ENCODE assay signal across 10 mouse cellular contexts in the genomic region with DNA sequence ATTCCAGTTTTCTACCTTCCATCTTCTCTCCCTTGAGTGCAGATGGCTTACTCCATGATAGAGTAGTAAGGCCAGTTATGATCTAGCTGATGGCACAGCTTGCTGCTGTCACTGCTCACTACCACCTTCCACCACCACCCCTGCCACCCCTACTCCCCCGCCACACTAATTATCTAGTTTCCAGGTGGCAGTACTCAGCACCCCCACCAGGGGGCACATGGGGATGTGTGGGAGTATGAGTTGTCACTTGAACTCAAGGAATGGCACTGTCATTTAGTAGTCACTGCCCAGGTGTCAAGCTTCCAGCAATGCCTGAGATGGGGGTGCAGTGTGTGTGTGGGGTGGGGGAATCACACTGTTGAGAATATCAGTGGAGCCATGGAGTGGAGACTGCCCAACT. TPM values are rescaled to one million over a fixed set of nuclear protein-coding genes. Genes with fewer than 3 reads are reported as not detected.
DNase-seq lines count a peak whose midpoint lies in the region; ATAC-seq lines count a peak whose summit lies in the region.
"Had no signal": no experiment of that assay in that cellular context is flagged by ENCODE, and none has a peak within 500 bp of the region (broad histone marks: within the 10 kb centered on the region; RNA-seq: fewer than 3 reads in every experiment).

No protein-coding gene starts in this region.

- no peaks in the 10 kb centered on the region for H3K9me3 ChIP-seq in heart, embryonic 11.5 days (replicated peaks; ENCODE audit: control insufficient read depth, low read length)
- H3K9me3 ChIP-seq: embryonic facial prominence, embryonic 12.5 days; limb, embryonic 13.5 days had no signal

- H3K9ac ChIP-seq in heart, embryonic 11.5 days (ENCODE audit: low read depth, low read length) = no peak overlapping the region
- H3K9ac ChIP-seq: embryonic facial prominence, embryonic 12.5 days; limb, embryonic 13.5 days had no signal

- no peaks in the 10 kb centered on the region for H3K4me1 ChIP-seq in heart, embryonic 11.5 days (ENCODE audit: control insufficient read depth, insufficient read depth, low read length)
- H3K4me1 ChIP-seq: embryonic facial prominence, embryonic 12.5 days had no signal

- H3K36me3 ChIP-seq in heart, embryonic 11.5 days (ENCODE audit: control insufficient read depth, insufficient read depth, low read length) = no peaks in the 10 kb centered on the region
- H3K36me3 ChIP-seq: embryonic facial prominence, embryonic 12.5 days had no signal

- peak; percentile 27 to 81 for DNase-seq in heart, adult 18-20 months
- DNase-seq in A20 (ENCODE audit: low read depth, low spot score) (peak; percentile 66), ZHBTc4 (ENCODE audit: low read depth, low spot score) (peak; percentile 83)
- DNase-seq in embryo, embryonic 9.5 days (ENCODE audit: extremely low spot score) = peak; percentile 73
- peak; percentile 84 for DNase-seq in kidney, postnatal 10 days
- peak; percentile 90 for DNase-seq in thymus, postnatal 4 days

- no peak overlapping the region for H3K4me3 ChIP-seq in heart, embryonic 11.5 days (ENCODE audit: low read depth, low read length)
- H3K4me3 ChIP-seq: embryonic facial prominence, embryonic 12.5 days; limb, embryonic 13.5 days had no signal

- H3K4me2 ChIP-seq in heart, embryonic 11.5 days = no peak overlapping the region
- H3K4me2 ChIP-seq: embryonic facial prominence, embryonic 12.5 days; limb, embryonic 13.5 days had no signal

- peaks cover 11% of the 10 kb centered on the region for H3K27me3 ChIP-seq in heart, embryonic 11.5 days (ENCODE audit: control insufficient read depth, insufficient read depth, low read length)
- H3K27me3 ChIP-seq: embryonic facial prominence, embryonic 12.5 days had no signal

- no peak overlapping the region for H3K27ac ChIP-seq in heart, embryonic 11.5 days (ENCODE audit: low read depth, low read length)
- H3K27ac ChIP-seq: embryonic facial prominence, embryonic 12.5 days; limb, embryonic 13.5 days had no signal

- WGBS in heart, embryonic 11.5 days (ENCODE audit: insufficient replicate concordance) = 8% methylated on average over 1 of the region's 1 CpGs

- ATAC-seq in heart, embryonic 11.5 days (replicated peaks; ENCODE audit: insufficient number of reproducible peaks, low FRiP score, low TSS enrichment) = no peak
- ATAC-seq in monocyte, adult 5-6 weeks (replicated peaks; ENCODE audit: insufficient number of reproducible peaks, low FRiP score, low TSS enrichment, poor library complexity, severe bottlenecking) = 0 out of 2 replicates have a peak, but pooled peaks have one; percentile 44

RNA-seq across cellular contexts. Expression of gene 7530416G11Rik, which starts 25.4 kb away (rescaled TPM):
- not detected for total RNA-seq in heart, adult 18-20 months (2021)
- not detected in 2 replicates for polyA plus RNA-seq in heart, embryonic 11.5 days (2014; fragmentation: Nextera tagmentation; extraction: Ambion mirVana)
- total RNA-seq in monocyte, adult 5-6 weeks (2017) = not detected in 3 replicates
- polyA plus RNA-seq: embryonic facial prominence, embryonic 12.5 days; limb, embryonic 13.5 days had no signal
